Mouse (Mus musculus) small intestine, adult 2 months (tissue): Measurements from ENCODE around the gene Ints13.

Experiments used
- CTCF ChIP-seq: fragments of 200-500 bp; IDR thresholded peaks from 2 replicates; pipeline ENCODE4 v1.5.1; 2012; ENCODE audit warnings: low read depth, mild to moderate bottlenecking, control low read depth, inconsistent platforms, low read length, moderate library complexity, mixed read lengths; ENCODE audit not compliant: insufficient replicate concordance, insufficient read length; ENCODE audit errors: extremely low read depth
- POLR2A ChIP-seq: fragments of 200-500 bp; IDR thresholded peaks from 2 replicates; pipeline ENCODE4 v1.6.1; 2012; ENCODE audit warnings: low read depth, mild to moderate bottlenecking, control low read depth, inconsistent platforms, low read length, moderate library complexity

DNA sequence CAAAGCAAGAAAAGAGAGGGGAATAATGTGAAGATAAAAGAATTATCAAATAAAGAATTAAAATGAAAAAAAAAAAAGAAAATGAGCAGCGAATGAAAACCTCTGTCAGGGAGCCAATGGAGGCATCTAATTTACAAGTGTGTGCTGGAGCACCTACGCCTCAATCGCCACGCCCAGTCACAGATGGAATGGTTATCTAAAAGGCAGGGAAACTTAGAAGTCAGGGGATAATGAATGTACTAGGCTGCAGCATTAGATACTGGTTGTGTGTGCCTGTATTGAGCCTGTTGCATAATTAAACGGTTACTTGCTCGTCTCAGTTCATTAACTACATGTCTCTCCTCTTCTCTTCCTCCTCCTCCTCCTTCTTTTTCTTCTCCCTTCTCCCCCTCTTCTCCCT lies 33.8 kb upstream of the Ints13 start:
- TF ChIP-seq POLR2A, result no peak
- no peak for TF ChIP-seq CTCF
